Mouse (Mus musculus) cerebellum, postnatal 36 days (tissue): Measurements from ENCODE around the gene Apbb2.
A peak's percentile ranks its signal among the peaks of the same experiment; 100 is the strongest.

Source experiments
- DNase-seq, 2 experiments: peaks; one replicate each; pipeline ENCODE4 v3.0.0; 2021 to 2022; ENCODE audit warnings: mixed read lengths in 2 of 2

The Apbb2 gene

GRCm38 (mm10) chr5:66468331-66469001 is 150.1 kb downstream of the Apbb2 start:
- no peak for DNase-seq

- DNase-seq, result no peak
These were observed 155.9 kb downstream of the Apbb2 start for GRCm38 (mm10) chr5:66462665-66463064.

GRCm38 (mm10) chr5:66458851-66459250 is 159.7 kb downstream of the Apbb2 start:
- DNase-seq, result no peak

- no peak for DNase-seq
These were observed 163.3 kb downstream of the Apbb2 start for GRCm38 (mm10) chr5:66455271-66455670.

- DNase-seq, result no peak
These were observed 163.8 kb downstream of the Apbb2 start for GRCm38 (mm10) chr5:66454826-66455225.

- DNase-seq, result no peak
These were observed 165.5 kb downstream of the Apbb2 start for GRCm38 (mm10) chr5:66453106-66453505.

- peak; percentile 16 to 25 for DNase-seq
These were observed 167.0 kb downstream of the Apbb2 start for GRCm38 (mm10) chr5:66451561-66451960.

GRCm38 (mm10) chr5:66445497-66445896 is 173.1 kb downstream of the Apbb2 start:
- no peak for DNase-seq

- DNase-seq, result no peak
These were observed 176.3 kb downstream of the Apbb2 start for GRCm38 (mm10) chr5:66442260-66442659.

- no peak for DNase-seq
These were observed 181.8 kb downstream of the Apbb2 start for GRCm38 (mm10) chr5:66436791-66437246.

- no peak for DNase-seq
These were observed 183.4 kb downstream of the Apbb2 start for GRCm38 (mm10) chr5:66435158-66435557.

- no peak for DNase-seq
These were observed 189.5 kb downstream of the Apbb2 start for GRCm38 (mm10) chr5:66429076-66429475.

GRCm38 (mm10) chr5:66428071-66428470 is 190.5 kb downstream of the Apbb2 start:
- no peak for DNase-seq

GRCm38 (mm10) chr5:66423909-66424308 is 194.7 kb downstream of the Apbb2 start:
- DNase-seq, result peak in 1 of 2 experiments; percentile 56

GRCm38 (mm10) chr5:66423466-66423865 is 195.1 kb downstream of the Apbb2 start:
- DNase-seq, result no peak

GRCm38 (mm10) chr5:66421954-66422353 is 196.6 kb downstream of the Apbb2 start:
- DNase-seq, result no peak

GRCm38 (mm10) chr5:66421230-66421629 is 197.4 kb downstream of the Apbb2 start:
- no peak for DNase-seq

GRCm38 (mm10) chr5:66420011-66420410 is 198.6 kb downstream of the Apbb2 start:
- no peak for DNase-seq

GRCm38 (mm10) chr5:66417289-66417688 is 201.3 kb downstream of the Apbb2 start:
- peak; percentile 35 to 36 for DNase-seq

- DNase-seq, result no peak
These were observed 202.7 kb downstream of the Apbb2 start for GRCm38 (mm10) chr5:66415700-66416543.

GRCm38 (mm10) chr5:66415033-66415697 is 203.4 kb downstream of the Apbb2 start:
- DNase-seq, result no peak

- DNase-seq, result no peak
These were observed 205.2 kb downstream of the Apbb2 start for GRCm38 (mm10) chr5:66413402-66413801.

GRCm38 (mm10) chr5:66412821-66413220 is 205.8 kb downstream of the Apbb2 start:
- DNase-seq, result no peak
